Mouse (Mus musculus): ENCODE results near the gene Rfk. TPM values are rescaled to one million over a fixed set of nuclear protein-coding genes. Genes with fewer than 3 reads are reported as not detected.

Gene Rfk
- polyA plus RNA-seq, 1 experiment from 2014 or later = 64.1 TPM

GRCm38 (mm10) chr19:17355361-17355760, 38.5 kb upstream of the Rfk start:
- peak overlapping the region; percentile 54 for H3K4me3 ChIP-seq (ENCODE audit: low read depth, low read length)
- no peak for TF ChIP-seq CTCF (IDR thresholded peaks at IDR 0.05; ENCODE audit: low read depth)
- no peak overlapping the region for H3K27ac ChIP-seq (ENCODE audit: low read depth)
- no peak for ATAC-seq (ENCODE audit: insufficient read depth)
- H3K27me3 ChIP-seq (ENCODE audit: insufficient read depth, low read length) = no peaks in the 10 kb centered on the region
- WGBS = 22% methylated on average over 4 of the region's 4 CpGs
- H3K4me2 ChIP-seq = peak overlapping the region; percentile 87
- peak; percentile 3 for DNase-seq
- no peaks in the 10 kb centered on the region for H3K36me3 ChIP-seq (ENCODE audit: insufficient read depth)
- H3K9me3 ChIP-seq (ENCODE audit: low read depth, low read length) = no peaks in the 10 kb centered on the region
- no peaks in the 10 kb centered on the region for H3K4me1 ChIP-seq (ENCODE audit: insufficient read depth)
- peak overlapping the region; percentile 49; the same call in 1 of the 2 replicates for H3K9ac ChIP-seq

GRCm38 (mm10) chr19:17355950-17356867, 37.6 kb upstream of the Rfk start:
- TF ChIP-seq CTCF (IDR thresholded peaks at IDR 0.05; ENCODE audit: low read depth) = peak; percentile 51
- Histone ChIP-seq H3K9me3 (ENCODE audit: low read depth, low read length) (no peaks in the 10 kb centered on the region), H3K27ac (ENCODE audit: low read depth) (peak overlapping the region; percentile 18; the same call in 1 of the 2 replicates), H3K4me1 (ENCODE audit: insufficient read depth) (no peaks in the 10 kb centered on the region), H3K4me3 (ENCODE audit: low read depth, low read length) (peak overlapping the region; percentile 54), H3K36me3 (ENCODE audit: insufficient read depth) (no peaks in the 10 kb centered on the region), H3K9ac (peak overlapping the region; percentile 49), H3K4me2 (peak overlapping the region; percentile 87), H3K27me3 (ENCODE audit: insufficient read depth, low read length) (no peaks in the 10 kb centered on the region)
- WGBS = 2% methylated on average over 50 of the region's 50 CpGs
- DNase-seq (peak; percentile 86), ATAC-seq (ENCODE audit: insufficient read depth) (peak; percentile 93)

- Histone ChIP-seq H3K4me1 (ENCODE audit: insufficient read depth) (no peaks in the 10 kb centered on the region), H3K9ac (no peak overlapping the region), H3K27ac (ENCODE audit: low read depth) (no peak overlapping the region), H3K4me3 (ENCODE audit: low read depth, low read length) (peak overlapping the region; percentile 54; the same call in 1 of the 2 replicates), H3K27me3 (ENCODE audit: insufficient read depth, low read length) (no peaks in the 10 kb centered on the region), H3K4me2 (peak overlapping the region; percentile 87), H3K9me3 (ENCODE audit: low read depth, low read length) (no peaks in the 10 kb centered on the region), H3K36me3 (ENCODE audit: insufficient read depth) (no peaks in the 10 kb centered on the region)
- no peak for ATAC-seq (ENCODE audit: insufficient read depth)
- no peak for DNase-seq
- whole genome bisulfite sequencing = 61% methylated on average over 6 of the region's 6 CpGs
- no peak for TF ChIP-seq CTCF (IDR thresholded peaks at IDR 0.05; ENCODE audit: low read depth)
Measured at GRCm38 (mm10) chr19:17356932-17357331, 36.9 kb upstream of the Rfk start.

- no peak overlapping the region for H3K4me3 ChIP-seq (ENCODE audit: low read depth, low read length)
Measured at GRCm38 (mm10) chr19:17357391-17357790, 36.5 kb upstream of the Rfk start.

GRCm38 (mm10) chr19:17359315-17359890, 34.4 kb upstream of the Rfk start:
- H3K9me3 ChIP-seq (ENCODE audit: low read depth, low read length) = no peaks in the 10 kb centered on the region
- H3K36me3 ChIP-seq (ENCODE audit: insufficient read depth) = no peaks in the 10 kb centered on the region
- 0 out of 2 replicates have a peak, but pooled peaks have one; percentile 4 for TF ChIP-seq CTCF (IDR thresholded peaks at IDR 0.05; ENCODE audit: low read depth)
- no peak overlapping the region for H3K9ac ChIP-seq
- H3K4me2 ChIP-seq = no peak overlapping the region
- H3K27me3 ChIP-seq (ENCODE audit: insufficient read depth, low read length) = no peaks in the 10 kb centered on the region
- no peak overlapping the region for H3K27ac ChIP-seq (ENCODE audit: low read depth)
- WGBS = 56% methylated on average over 14 of the region's 14 CpGs
- ATAC-seq (ENCODE audit: insufficient read depth) = peak; percentile 43; the same call in 1 of the 2 replicates
- no peaks in the 10 kb centered on the region for H3K4me1 ChIP-seq (ENCODE audit: insufficient read depth)
- no peak overlapping the region for H3K4me3 ChIP-seq (ENCODE audit: low read depth, low read length)
- DNase-seq = peak; percentile 69

More at GRCm38 (mm10) chr19:17357391-17357790, 36.5 kb upstream of the Rfk start:
- 59% methylated on average over 3 of the region's 3 CpGs for WGBS
- H3K4me1 ChIP-seq (ENCODE audit: insufficient read depth) = no peaks in the 10 kb centered on the region
- no peak for TF ChIP-seq CTCF (IDR thresholded peaks at IDR 0.05; ENCODE audit: low read depth)
- DNase-seq = no peak
- H3K4me2 ChIP-seq = no peak overlapping the region
- no peaks in the 10 kb centered on the region for H3K27me3 ChIP-seq (ENCODE audit: insufficient read depth, low read length)
- no peaks in the 10 kb centered on the region for H3K9me3 ChIP-seq (ENCODE audit: low read depth, low read length)
- ATAC-seq (ENCODE audit: insufficient read depth) = no peak
- no peak overlapping the region for H3K9ac ChIP-seq
- no peak overlapping the region for H3K27ac ChIP-seq (ENCODE audit: low read depth)
- H3K36me3 ChIP-seq (ENCODE audit: insufficient read depth) = no peaks in the 10 kb centered on the region

GRCm38 (mm10) chr19:17361181-17361580, 32.7 kb upstream of the Rfk start:
- H3K9me3 ChIP-seq (ENCODE audit: low read depth, low read length) = no peaks in the 10 kb centered on the region
- H3K9ac ChIP-seq = no peak overlapping the region
- H3K27me3 ChIP-seq (ENCODE audit: insufficient read depth, low read length) = no peaks in the 10 kb centered on the region
- H3K4me1 ChIP-seq (ENCODE audit: insufficient read depth) = no peaks in the 10 kb centered on the region
- H3K36me3 ChIP-seq (ENCODE audit: insufficient read depth) = no peaks in the 10 kb centered on the region
- no peak overlapping the region for H3K27ac ChIP-seq (ENCODE audit: low read depth)
- H3K4me2 ChIP-seq = no peak overlapping the region
- H3K4me3 ChIP-seq (ENCODE audit: low read depth, low read length) = no peak overlapping the region
- 73% methylated on average over 2 of the region's 2 CpGs for WGBS
- no peak for TF ChIP-seq CTCF (IDR thresholded peaks at IDR 0.05; ENCODE audit: low read depth)
- DNase-seq (no peak), ATAC-seq (ENCODE audit: insufficient read depth) (no peak)

GRCm38 (mm10) chr19:17364741-17365140, 29.1 kb upstream of the Rfk start:
- peak; percentile 72 for TF ChIP-seq CTCF (IDR thresholded peaks at IDR 0.05; ENCODE audit: low read depth)
- Histone ChIP-seq H3K4me2 (no peak overlapping the region), H3K4me1 (ENCODE audit: insufficient read depth) (no peaks in the 10 kb centered on the region), H3K4me3 (ENCODE audit: low read depth, low read length) (no peak overlapping the region), H3K9ac (no peak overlapping the region), H3K36me3 (ENCODE audit: insufficient read depth) (no peaks in the 10 kb centered on the region), H3K27me3 (ENCODE audit: insufficient read depth, low read length) (no peaks in the 10 kb centered on the region), H3K9me3 (ENCODE audit: low read depth, low read length) (no peaks in the 10 kb centered on the region), H3K27ac (ENCODE audit: low read depth) (no peak overlapping the region)
- DNase-seq (peak; percentile 72), ATAC-seq (ENCODE audit: insufficient read depth) (no peak)
- WGBS = 42% methylated on average over 3 of the region's 3 CpGs

Data from lung, embryonic 14.5 days (tissue).